Mouse (Mus musculus): ENCODE measurements around the gene Tmed5. TPM values are rescaled to one million over a fixed set of nuclear protein-coding genes. Genes with fewer than 3 reads are reported as not detected.

The Tmed5 gene
- polyA plus RNA-seq, 1 experiment = 23.3 TPM

- 91% methylated on average over 9 of the region's 9 CpGs for WGBS
- no peak for DNase-seq (ENCODE audit: low read depth, low spot score)
Observed at GRCm38 (mm10) chr5:108060413-108060812, 72.0 kb downstream of the Tmed5 start.

Other genes starting within 250 kb of the Tmed5 start
- 17.7 and 19.3 TPM in 2 replicates for gene Rpl5, start 232.1 kb downstream of the Tmed5 start, polyA plus RNA-seq (2012; rRNA removed)
- gene Fam69a, start 145.5 kb downstream of the Tmed5 start, polyA plus RNA-seq (2012; rRNA removed) = 1.8 and 2.5 TPM in 2 replicates
- gene Mtf2, start 66.9 kb downstream of the Tmed5 start, polyA plus RNA-seq (2012; rRNA removed) = 5.0 and 12.4 TPM in 2 replicates
- 0.06 and 0.11 TPM in 2 replicates for gene Ccdc18, start 255 bp upstream of the Tmed5 start, polyA plus RNA-seq (2012; rRNA removed)
- 7.9 and 14.0 TPM in 2 replicates for gene Dr1, start 136.3 kb upstream of the Tmed5 start, polyA plus RNA-seq (2012; rRNA removed)
- 6.0 and 9.3 TPM in 2 replicates for gene Pigg, start 180.0 kb upstream of the Tmed5 start, polyA plus RNA-seq (2012; rRNA removed)
- 0.61 and 0.70 TPM in 2 replicates for gene Gm42517, start 235.3 kb upstream of the Tmed5 start, polyA plus RNA-seq (2012; rRNA removed)